Mouse (Mus musculus): ENCODE measurements at regions not wholly inside any gene's neighbourhood (a gene's known extent, or its start where the extent isn't known, plus 50 kb on each side); places are given as distances from the start of the nearest gene placed in this dataset.
"Not testable (repeated sequence)": the region's sequence is repeated elsewhere in the genome, so short reads cannot be mapped to it uniquely, and the experiment has no call there.

DNA sequence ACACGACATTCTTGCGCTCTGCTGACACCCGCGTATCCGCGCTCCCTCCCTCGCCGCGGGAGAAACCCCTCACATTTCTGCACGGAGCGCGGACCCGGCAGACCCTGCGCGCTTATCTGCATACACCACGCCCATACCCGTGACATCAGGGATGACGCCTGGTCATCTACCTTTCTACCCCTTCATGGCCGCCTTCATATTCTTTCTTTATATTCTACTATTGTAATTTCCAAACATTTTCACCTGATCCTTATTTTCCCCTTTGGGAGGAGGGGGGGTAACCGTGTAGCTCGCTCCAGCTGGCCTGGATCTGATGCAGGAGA, 66.4 kb upstream of the Fcgr1 start:
- not testable (repeated sequence) for TF ChIP-seq CTCF (conservative IDR thresholded peaks at IDR 0.05; ENCODE audit: low read length); NANOG (IDR thresholded peaks at IDR 0.05; ENCODE audit: borderline replicate concordance, low read length); POU5F1 (IDR thresholded peaks at IDR 0.05; ENCODE audit: borderline replicate concordance, low read length)

Measured in E14TG2a.4 (cell line).